Mouse (Mus musculus) thymus, postnatal 25 days (tissue): ENCODE data around the gene Tbc1d10c.

Source experiments
- DNase-seq: peaks from one replicate; pipeline ENCODE4 v3.0.0; 2022

Tbc1d10c gene

DNA sequence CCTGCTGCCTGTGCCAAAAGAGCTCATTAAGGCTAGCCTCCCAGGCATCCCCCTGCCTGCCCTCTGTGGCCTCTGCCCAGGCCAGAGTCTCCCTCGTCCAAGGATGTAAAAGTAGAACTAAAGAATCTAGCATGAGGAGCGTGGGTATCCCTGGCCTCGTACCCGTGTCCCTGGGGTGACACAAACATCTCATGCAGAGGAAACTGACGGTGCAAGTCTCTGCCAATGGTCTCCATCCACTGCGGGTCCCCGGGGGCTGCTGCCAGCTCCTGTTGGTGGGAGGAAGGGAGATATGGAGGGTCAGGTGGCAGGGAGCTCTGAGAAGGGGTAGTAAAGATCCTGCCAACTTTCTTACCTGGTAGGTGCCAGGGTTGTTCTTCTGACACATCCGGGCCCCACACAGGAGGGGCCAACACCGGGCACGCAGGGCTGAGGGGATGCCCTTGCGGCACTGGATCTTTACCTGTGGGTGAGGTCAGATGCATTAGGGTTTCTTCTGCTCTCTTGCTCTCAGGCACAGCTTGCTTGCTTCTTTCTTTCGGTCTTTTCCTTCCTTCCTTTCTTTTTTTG, 1.9 kb downstream of the Tbc1d10c start:
- DNase-seq = peak; percentile 52

DNA sequence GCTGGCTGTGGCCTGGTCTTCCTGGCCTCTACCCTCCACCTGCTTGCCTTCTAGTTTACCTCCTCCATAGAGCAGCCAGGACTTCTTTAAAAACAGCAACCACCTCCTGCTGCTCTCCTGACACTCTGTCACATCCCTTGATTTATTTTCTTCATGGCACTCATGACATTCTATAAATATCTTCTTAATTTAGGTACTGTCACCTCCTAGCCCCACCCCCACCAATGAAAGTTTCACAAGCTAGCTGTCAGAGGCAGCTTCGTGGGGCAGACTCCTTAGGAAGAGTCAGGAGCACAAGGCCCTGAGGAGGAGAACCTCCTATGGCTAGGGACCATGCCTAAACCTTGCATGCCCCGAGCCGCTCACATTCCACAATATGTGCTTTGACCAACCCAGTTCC, 3.8 kb downstream of the Tbc1d10c start:
- DNase-seq = no peak

DNA sequence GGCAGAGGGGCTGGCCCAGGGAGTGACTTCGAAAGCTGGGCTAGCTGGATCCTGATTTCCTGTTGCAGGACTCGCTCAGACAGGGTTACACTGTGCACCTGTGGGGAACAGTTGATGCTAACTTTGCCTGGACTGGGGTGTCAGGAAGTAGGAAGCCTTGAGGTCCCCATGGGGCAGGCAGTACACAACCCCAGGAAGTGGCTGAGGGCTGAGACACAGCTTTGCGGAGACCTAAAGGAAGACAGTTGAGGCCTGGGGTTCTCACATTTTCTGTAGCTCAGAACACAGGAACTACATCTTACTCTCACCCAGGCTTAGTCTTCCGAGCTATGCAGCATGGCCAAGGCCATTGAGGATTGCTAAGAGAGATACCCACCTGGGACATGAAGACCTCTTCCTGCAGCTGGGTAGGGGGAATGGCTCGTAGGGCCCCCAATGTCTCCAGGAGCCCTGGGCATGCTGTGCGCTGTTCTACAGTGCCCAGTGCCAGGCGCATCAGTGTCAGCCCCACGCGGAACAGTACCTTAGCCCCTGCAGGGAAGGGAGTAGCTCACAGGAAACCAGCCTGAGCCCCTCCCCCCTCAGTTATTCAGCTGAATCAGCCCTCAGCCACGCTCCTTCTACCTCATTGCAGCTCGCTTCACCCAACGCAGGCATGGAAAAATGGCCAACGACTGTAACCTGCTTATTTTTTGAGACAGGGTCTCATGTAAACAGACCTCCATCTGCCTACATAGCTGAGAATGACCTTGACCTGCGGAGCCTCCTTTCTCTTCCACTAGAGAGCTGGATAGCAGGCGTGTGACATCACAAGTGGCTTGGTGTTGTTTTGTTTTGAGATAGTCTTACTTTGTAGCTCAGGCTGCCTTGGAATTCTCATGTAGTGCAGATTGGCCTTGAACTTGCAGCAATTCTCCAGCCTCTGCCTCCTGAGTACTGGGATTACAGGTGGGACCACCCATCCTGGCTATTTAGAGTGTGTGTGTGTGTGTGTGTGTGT, 5.8 kb downstream of the Tbc1d10c start:
- peak; percentile 88 for DNase-seq

DNA sequence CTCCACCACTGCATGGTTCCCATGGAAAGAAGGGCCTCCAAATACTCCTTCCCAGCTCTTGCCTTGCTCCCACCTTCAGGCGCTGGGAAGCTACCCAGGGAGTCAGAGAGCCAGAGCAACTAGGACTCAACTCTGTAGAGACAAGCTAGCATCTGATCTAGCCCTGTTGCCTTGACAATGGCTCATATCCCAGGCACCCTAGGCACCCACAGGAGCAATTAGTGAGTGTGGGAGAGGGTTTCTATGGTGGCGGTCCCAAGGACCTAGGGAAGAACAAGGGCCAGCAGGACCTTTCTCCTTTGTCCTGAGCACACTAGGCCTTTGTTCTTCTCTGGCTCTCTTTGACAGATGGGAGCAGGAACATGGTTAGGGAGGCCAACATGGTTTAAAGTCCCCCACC, 7.4 kb downstream of the Tbc1d10c start:
- DNase-seq = no peak

DNA sequence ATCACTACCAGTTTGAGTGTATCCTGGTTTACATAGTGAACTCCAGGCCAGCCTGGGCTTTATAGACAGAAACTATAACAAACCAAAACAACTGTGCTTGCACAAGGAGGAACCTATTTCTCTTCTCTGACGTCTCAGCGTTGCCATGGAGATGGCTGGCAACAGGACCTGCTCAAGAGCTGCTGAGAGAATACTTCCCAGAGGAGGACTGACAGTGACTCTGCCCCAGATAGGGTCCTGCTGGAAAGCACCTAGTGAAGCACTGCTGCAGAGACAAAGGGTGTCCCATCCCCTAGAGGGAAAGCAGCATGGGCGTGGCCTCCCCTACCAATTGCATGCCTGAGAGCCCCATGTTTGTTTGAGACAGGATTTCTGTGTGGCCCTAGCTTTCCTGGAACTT, 9.2 kb downstream of the Tbc1d10c start:
- DNase-seq = peak; percentile 41

DNA sequence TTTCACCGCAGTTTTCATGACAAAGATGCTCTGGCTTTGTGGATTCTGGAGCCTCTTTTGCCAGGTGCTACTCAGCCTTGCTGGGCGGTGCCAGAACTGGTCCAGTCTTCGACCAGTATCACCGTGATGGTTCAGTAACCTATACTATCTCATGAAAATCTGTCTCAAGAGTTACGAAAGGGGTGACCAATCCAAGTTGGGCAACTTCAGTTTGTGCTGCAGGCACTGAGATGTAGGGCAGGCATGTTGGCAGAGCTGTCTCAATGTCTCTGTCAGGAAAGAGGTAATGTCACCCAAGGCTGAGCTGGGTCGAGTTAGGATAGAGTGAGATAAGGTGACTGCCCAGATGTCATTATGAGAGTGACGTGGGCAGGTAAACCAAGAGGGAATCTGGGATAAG, 10.7 kb downstream of the Tbc1d10c start:
- no peak for DNase-seq

DNA sequence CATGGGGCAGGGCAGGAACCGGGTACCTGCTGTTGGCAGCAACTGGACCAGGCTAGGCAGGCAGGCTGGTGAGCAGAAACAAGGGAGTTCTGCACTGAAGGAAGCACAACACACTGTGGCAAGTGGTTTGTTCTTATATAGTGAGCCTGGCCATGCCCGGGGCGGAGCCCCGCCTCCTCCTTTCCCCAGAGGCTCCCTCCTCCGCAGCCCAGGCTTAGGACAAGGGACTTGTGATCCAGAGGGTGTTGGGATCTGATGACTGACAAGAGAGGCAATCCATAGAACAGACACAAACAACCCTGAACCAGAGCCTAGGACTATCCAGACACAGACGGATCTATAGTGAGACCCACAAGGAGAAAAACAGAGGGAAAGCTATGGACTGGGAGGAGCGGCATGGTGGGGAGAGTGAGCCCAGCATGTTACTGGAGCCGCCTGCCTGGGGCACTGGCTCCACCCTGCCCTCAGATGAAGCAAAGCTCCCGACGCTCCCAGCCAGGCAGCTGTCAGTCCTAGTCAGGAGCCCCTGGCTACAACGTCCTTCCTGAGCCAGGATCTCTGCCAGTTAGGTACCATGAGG, 15.6 kb downstream of the Tbc1d10c start, which contains the start of gene Carns1:
TSS of gene Carns1 (minus strand) at position 112 of the 580 bp plus-strand sequence.
- DNase-seq = no peak

DNA sequence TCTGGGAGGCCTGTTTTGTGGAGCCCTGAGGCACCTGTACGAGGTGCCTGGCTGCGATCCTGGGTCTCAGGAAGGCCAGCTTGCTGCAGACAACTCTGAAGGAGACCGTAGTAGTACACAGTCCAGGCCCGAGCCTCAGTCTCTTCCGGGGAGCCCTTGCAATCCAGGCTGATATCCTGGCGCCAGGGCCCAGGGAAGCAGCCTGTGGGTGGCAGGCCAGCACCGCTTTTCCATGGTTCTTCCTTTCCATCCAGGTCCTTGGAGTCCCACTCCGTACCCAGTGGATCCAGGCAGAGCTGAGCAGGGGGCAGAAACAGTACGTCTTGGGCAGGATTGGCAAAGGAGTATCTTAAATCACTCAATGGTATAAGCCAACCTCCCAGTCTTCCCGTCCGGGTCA, 18.2 kb downstream of the Tbc1d10c start:
- no peak for DNase-seq

DNA sequence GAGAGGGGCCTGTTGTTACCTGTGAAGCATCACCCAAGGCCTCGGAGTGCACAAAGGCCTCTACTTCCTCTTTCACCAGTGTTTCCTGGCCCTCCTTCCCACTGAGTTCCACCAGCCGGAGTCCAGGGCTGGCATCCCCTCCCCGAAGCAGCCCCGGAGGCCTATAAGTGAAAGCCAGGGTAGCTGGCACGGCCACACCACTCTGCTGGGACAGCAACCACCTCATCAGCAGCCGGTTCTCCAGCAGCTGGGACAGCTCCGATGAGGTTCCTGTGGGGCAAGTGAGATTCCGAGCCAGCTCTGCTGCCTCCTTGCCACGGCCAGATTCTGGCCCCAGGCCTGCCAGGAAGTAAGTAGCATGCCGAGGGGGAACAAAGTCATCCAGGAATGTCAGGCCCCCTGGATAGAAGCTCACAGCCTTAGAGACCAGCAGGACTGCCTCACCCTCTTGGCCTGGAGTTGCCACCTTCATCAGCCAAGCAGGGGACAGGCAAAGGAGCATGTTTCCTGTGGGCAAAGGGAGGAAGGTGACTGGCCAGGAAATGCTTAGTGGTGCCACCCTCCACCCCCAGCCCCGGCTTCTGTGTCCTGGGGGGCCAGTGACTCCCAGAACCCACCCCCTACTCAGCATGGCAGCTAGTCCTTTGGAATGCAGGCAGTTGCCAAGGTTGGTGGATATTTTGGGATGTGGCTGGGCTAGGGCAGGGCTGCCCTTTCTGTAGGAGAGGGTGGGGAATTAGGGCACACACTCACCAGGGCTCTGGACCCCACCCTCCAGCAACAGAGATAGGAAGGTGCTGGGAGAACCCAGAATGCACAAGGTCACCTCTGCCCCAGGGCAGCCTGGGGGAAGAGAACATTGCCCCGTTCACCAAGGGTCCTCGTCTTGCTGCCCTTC, 19.4 kb downstream of the Tbc1d10c start:
- peak; percentile 27 for DNase-seq

DNA sequence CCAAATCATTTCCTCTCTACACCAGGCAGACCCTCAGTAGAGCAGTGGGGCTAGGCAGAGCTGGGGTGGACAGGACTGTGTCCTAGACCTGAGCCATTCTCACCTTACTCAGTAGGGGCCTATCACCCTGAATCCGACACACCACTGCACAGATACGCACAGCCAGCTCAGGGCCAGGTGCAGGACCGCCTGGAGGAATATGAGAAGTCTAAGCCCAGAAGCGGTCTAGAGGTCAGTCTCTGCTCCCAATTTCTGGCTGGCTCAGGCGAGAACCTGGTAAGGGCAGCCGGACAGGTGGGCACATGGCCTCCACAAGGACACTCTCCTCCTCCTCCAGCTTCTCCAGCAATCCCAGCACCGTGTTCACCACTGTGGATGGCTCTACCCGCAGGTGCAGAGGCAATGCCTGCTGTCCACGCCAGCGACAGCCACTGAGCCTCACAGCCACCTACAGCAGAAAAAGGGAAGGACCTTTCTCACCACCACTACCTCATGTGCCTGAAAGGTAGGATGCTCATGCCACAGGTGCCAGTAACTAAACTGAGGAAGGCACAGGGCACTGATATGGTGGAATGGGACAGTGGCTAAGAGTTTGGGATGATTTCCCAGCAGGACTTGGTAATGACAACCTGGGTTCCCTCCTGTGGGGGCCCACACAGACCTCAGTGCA, 20.2 kb downstream of the Tbc1d10c start:
- DNase-seq = no peak

DNA sequence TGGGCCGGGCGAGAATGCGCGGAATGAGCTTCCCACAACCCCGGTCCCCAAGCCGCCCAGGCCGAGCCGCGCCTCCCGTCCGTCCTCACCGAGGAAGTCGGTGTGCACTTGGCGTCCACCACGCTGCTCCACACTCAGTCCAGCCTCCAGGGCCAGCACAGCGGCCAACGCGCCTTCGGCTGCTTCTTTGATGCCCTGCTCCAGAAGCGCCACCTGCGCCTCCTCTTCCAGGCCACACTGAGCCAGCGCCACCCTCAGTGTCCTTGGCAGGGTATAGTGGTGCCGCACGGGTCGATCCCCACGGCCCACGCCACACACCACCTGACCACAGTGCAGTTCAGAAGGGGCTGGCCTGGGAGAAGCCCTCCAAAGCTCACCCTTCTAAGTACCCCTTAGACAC, 21.3 kb downstream of the Tbc1d10c start:
- no peak for DNase-seq

DNA sequence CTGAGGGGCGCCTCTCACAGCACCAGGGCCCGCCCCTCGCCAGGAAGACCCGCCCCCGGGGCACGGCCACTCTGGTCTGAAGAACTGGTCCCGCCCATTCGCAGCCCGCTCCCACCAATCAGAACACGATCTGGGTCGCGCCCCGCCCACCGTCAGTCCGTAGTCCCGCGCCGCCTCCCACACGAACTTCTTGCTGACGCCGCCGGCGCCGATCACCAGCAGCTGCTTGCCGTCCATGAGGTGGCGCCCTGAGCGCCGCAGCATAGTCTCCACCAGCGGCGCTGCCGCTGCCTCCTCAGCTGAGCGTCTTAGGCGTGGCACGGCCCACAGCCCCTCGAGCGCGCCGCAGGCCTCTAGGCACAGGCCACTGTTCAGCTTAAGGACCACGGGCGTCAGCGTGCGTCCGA, 21.7 kb downstream of the Tbc1d10c start:
- peak; percentile 100 for DNase-seq

DNA sequence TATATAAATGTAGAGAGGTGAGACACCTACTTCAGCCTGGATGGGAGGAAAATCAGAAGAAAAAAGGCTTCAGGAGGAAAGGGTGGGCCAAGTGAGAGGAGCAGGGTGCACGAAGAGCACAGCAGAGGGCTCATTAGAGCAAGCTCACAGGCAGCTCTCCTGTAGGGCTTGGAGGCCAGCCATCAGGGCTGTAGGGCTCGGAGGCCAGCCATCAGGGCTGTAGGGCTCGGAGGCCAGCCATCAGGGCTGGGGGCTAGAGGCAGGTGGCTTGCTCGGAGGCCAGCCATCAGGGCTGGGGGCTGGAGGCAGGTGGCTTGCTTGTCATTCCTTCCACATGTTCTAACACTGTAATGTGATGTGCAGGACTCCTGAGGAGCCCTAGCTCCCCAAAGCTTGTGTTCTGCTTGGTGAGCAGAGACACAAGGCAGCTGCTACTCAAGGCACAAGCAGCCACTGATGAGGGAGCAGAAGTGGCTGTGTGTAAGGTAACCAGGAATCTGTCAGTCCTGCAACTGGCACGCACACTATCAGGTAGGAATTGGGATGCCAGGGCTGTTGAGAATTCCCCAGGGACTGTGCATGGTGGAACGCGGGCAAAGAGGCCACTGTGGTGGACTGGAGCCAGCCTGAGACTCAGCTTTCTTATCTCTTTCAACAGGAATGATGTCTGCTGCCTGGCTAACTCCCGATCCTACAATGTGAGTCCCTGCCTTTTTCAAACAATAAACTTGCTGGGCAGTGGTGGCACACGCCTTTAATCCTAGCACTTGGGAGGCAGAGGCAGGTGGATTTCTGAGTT, 24.2 kb downstream of the Tbc1d10c start:
- DNase-seq = no peak

DNA sequence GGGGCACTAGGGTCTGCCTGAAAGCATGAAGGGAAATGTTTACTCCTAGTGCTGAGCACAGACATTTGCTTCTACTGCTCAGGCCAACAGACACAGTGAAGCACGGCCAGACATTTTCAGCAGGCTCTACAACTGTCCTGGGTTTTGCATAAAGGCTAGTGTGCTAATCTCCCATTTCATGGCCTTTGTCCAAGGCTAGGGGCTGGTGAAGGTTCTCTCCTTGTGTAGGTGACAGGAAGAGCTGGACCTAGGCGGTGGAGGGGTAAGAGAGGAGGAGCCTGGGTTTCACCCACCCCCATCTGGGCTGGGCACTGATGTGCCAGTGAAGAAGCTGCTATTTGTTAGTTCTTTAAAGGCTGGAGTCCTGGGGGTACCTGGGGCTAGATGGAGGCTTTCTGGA, 26.4 kb downstream of the Tbc1d10c start:
- DNase-seq = no peak

DNA sequence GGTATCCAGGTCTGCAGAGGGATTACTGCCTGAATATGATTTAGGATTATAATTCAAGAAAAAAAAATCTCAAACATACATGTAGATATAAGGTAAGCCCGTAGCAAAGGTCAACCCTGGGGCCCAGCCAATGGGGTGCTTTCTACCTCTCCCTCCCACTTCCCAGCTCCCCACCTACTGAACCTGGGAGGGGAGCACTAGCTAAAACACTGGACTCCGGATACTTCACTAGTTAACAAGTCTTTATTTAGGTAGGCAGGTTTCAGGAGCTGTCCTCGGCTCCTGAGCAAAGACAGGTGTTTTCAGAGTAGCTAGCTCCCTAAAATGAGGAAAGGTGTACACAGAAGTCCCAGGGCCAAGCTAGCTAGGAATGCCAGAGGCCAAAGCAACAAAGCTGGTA, 27.0 kb downstream of the Tbc1d10c start:
- no peak for DNase-seq

DNA sequence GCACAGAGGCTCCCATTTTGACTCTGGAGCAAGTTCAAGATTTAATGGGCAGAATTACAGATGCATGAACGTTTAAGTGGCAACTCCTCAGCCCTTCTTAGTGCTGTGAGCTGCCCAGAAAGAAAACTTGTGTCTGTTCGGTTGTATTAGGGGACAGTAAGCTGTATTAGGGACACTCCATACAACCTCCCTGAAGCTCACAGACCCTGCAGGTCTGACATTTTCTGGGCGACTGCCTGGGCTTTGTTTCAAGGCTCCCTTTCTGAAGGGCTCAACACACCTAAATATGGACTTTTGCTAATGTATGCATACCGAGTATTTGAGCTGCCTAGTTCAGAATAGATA, 27.6 kb downstream of the Tbc1d10c start:
- DNase-seq = no peak

DNA sequence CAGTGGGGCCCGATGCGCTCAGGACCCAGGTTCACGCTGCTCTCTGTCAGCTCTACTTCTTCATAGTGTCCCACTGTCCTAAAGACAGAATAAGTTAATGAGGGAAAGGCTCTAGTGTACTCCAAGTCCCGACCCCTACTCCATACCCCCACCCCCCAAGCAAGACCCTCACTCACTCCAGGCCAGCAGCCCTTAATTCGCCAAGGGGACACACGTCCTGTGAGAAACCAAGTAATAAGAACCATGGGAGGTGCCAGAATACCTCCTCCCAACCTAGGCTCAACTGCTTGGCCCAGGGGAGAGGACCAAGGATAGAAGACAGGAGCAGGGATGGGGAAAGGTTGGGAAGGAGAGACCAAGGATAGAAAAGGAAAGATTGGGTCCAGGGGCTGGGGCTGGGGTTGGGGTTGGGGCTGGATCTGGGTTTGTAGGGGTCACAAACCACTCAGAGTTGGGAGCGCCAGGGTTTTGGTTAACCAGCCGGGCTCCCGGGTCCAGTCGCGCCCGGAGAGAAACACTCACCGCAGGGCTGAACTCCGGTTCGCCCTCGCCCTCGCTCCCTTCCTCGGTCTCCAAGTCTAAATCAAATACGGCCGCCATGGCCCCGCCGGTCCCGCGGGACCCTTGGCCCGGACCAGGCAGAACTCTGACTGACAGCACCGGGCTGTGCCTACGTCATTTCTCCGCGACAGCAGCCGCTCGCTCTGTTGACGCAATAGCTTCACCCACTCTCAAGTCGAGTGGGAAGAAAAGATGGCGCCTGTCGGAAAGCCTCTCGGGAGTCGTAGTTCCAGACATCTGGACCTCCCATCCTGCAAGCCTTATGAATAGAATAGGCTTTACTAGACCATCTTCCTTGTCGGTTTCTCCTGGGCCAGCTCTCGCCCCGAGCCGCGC, 28.2 kb downstream of the Tbc1d10c start, which contains the start of gene Rps6kb2:
TSS of gene Rps6kb2 (minus strand) at position 709 of the 897 bp plus-strand sequence.
- peak; percentile 92 for DNase-seq

DNA sequence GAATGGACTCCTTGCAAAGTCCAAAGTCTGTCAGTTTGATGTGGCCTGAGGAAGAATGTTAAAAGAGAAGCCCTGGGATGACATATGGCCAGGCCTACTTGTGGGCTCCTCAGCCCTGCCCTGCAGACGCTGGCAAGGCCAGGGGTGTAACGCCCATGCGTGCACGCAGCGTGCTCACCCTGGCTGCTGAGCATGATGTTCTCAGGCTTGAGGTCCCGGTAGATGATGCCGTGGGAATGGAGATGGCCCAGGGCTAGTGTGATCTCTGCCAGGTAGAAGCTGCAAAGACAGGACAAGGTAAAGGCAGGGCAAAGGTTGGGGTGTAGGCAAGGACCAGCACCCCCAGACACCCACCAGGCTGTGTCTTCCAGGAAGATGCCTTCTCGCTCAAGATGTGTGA, 32.0 kb downstream of the Tbc1d10c start:
- DNase-seq = no peak

DNA sequence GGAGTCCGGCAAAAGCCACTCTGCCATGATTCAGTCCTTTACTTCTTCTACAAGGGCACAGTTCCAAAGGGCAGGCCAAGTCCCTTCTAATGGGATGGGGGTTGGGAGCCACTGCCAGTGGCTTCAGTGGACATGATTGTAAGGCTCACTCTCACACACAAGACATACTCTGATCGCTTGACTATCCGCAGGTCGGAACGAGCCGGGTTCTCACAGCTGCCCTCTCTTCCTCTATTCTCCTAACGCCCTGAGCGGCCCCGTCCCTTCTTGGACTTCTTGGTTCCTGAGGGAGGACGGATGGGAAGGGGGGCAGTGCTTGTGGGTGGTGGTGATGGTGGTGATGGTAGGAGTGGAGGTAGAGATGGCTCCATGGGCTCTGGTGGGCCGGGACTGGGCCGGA, 34.3 kb downstream of the Tbc1d10c start:
- no peak for DNase-seq

DNA sequence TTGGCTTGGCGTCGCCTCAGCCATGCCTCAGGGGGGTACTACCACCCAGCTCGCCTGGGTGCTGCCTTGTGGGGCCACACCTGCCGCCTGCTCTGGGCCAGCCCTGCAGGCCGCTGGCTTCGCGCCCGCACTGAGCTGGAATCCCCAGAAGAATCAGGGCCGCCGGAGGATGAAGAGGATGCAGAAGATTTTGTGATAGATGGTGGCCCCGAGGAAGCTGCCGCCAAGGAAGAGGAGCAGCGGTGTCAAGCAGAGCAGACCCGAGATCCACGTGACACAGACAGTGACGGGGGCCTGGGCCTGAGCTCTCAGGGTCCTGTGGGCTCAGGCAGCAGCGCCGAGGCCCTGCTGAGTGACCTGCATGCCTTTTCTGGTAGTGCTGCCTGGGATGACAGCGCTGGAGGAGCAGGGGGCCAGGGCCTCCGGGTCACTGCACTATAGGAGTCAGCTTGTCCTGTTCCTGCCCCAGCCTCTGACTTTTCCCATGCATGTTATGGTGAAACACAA, 35.0 kb downstream of the Tbc1d10c start:
- peak; percentile 52 for DNase-seq
